Mouse (Mus musculus) heart, adult 18-20 months (tissue): ENCODE measurements around the gene Nol11. TPM values are rescaled to one million over a fixed set of nuclear protein-coding genes. Genes with fewer than 3 reads are reported as not detected.
A peak's percentile ranks its signal among the peaks of the same experiment; 100 is the strongest.

Experiments
- DNase-seq, 2 experiments: peaks; one replicate each; pipeline ENCODE4 v3.0.0; 2021 to 2022; ENCODE audit warnings: mixed read lengths in 1 of 2
- long read RNA-seq, 2 experiments: library from polyadenylated mRNA; stranded (forward); transcript quantifications; one replicate each; pipeline ENCODE4 v2.0.0; 2021
- total RNA-seq, 2 experiments: library from RNA; stranded (reverse); gene quantifications; 2 replicates each; pipeline ENCODE4 v1.2.3; 2021

The Nol11 gene
- total RNA-seq, result 10 to 100 TPM; 17.8 to 18.5 TPM
- long read RNA-seq, experiment 1, transcript Nol11-201 (18 exons, 3,158 nt), result major isoform, 32 of 40 reads
- long read RNA-seq, experiment 1, partial matches to known transcripts, result 5 of 40 reads
- long read RNA-seq, experiment 1, other reads (novel, unspliced or antisense), result 3 of 40 reads
- long read RNA-seq, experiment 2, transcript Nol11-201 (18 exons, 3,158 nt), result major isoform, 14 of 19 reads
- long read RNA-seq, experiment 2, partial matches to known transcripts, result 1 of 19 reads
- long read RNA-seq, experiment 2, other reads (novel, unspliced or antisense), result 4 of 19 reads

DNA sequence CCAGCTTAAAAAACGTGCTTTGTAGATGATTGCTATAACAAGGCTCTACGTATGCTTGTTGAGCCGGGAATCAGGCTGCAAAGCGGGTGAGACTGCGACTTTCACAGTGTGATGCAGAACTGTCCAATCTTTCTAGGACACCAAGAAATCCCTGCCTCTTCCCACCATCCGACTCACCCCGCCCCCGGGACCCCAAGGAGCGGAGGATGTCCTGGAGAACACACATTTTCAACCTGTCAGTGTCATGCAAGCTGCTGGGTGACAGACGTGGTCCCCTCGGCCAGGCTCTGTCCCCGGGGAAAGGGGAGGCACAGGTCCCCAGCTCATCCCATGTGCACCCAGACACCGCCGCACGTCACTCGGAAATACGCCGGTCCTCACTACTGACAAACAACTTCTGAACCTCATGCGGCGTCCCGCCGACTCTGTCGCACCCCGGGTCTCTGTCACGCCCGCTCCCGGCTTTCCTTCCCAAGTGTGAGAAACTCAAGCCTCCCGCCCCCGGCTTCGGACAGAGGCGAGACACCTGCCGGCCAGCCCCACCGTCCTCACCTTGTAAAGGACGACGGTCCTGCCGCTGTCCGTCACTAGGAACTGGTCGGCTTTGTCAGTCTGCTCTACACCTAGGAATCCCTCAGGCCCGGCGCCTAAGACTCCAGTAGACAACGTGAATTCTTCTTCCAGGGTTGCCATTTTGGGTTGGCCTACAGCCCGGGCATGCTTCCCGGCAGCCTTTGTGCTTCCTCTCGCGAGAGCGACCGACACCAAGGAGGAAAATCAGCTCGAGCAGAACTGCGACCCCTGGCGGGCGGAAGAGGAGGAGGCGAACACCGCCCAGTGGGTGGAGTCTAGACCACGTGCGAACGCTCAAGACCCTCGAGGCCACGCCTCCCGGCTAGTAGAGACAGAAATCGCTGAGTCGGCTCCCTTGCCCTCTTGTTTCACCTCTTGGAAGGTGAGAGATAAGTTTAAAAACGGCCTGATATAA lies at the start of gene Nol11:
Nol11 (minus strand) TSS at position 817 of the 988 bp plus-strand sequence.
- DNase-seq, result peak; percentile 98 to 99

- no peak for DNase-seq
Measured at GRCm38 (mm10) chr11:107238506-107238905, 49.3 kb upstream of the Nol11 start.

DNA sequence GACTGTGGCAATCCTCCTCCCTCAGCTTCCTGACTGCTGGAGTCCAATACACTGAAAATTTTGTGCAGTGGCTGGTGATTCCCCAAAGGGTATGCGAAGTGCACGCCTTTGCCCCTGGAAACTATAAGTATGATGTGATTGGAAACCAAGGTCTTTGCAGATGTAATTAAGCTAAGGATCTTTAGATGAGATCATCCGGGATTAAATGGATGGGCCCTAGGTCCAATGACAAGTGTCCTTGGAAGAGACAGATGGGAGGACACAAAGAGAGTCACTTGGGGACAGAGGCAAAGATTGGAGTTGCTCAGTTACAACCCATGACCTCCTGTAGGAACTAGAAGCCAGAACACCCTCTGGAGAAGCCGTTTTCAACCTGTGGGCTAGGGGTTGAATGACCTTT lies 48.4 kb upstream of the Nol11 start:
- no peak for DNase-seq

DNA sequence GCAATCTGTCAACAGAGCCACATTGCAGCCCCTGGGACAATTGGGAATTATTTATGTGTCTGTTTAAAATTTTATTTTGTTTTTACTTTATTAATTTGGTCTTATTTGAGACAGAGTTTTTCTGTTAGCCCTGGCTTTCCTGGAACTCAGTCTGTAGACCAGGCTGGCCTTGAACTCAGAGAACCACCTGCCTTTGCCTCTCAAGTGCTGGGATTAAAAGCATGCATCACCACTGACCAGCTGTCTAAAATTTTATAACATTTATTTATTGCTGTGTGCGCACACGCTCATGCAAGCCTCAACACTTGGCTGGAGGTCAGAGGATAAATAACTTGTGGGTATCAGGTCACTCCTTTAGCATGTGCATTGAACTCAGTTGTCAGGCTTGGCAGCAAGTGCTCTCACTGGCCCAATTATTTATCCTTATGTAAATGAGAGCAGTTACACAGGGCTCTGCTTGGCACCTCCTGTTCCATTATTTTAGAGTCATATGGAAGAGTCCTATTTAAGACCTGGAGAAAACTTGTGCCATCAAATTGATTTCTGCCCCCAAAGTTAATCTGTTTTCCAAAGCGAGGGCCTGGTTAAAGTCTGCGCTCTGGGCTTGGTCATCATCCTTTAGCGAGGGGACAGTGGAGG lies 44.2 kb upstream of the Nol11 start:
- DNase-seq, result no peak

DNA sequence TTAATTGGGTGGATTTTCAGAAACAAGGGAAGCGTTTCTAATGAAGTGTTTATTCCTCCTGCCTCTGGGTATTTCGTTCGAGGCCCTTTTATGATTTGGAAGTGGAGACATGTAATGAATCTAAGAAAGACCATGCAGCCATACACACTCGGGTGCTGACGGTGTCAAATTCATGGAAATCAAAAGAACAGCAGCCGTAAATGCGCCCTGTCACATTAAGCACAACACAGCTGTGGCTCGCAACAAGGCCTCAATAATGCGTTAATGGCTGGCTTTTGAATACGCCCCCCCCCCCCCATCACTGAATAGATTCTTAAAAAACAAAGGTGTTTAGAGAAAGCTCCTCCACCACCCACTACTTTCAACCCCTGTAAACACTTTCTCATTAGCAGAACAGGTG lies 40.9 kb upstream of the Nol11 start:
- DNase-seq, result no peak

GRCm38 (mm10) chr11:107226431-107226830 lies 37.2 kb upstream of the Nol11 start:
- no peak for DNase-seq

GRCm38 (mm10) chr11:107226013-107226412 lies 36.8 kb upstream of the Nol11 start:
- DNase-seq, result peak; percentile 71 to 74

DNA sequence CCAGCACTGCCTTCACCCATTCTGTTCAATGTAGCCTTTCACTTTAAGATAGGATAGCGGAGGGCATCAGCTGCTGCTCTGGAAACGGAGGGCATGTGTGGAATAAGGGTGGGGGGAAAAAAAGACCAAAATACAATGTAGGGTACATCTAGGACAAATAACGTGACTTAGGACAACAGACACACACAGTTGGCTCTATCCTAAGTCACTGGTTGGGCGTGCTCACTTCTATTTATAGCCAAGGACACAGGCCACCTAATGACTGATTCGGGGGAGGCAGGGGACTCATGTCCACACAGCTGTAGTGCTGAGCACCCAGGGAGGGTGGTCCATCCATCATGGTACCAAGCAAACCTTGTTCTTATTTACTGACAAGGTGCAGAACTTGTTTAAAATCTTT lies 36.1 kb upstream of the Nol11 start:
- peak; percentile 64 to 73 for DNase-seq

DNA sequence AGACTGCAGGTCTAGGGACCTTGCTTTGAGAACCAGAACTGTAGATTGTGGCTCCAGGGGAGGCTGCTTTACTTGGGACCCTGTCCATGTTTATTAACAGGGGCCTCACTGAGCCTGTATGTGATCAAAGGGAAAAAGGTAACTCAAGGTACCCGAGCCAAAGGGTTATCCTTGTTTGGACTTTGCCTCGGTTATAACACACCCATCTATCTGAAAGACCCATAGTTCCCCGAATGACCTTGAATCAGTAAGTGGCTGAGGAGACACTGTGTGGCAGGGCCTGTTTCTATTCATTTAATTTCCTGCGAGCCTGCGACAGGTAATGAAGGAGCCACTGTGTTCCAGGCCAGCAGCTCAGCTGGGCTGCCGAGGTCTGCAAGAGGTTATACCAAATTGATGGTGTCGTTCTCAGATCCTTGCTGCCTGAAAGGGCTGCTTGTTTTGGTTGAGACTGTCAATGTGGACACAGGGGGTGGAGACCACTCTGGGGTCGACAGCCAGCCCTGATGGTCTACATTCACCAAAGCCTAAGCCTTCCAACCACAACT lies 34.6 kb upstream of the Nol11 start:
- no peak for DNase-seq

GRCm38 (mm10) chr11:107223169-107223561 lies 34.0 kb upstream of the Nol11 start:
- DNase-seq, result no peak

- no peak for DNase-seq
Measured at GRCm38 (mm10) chr11:107222531-107223168, 33.5 kb upstream of the Nol11 start.

DNA sequence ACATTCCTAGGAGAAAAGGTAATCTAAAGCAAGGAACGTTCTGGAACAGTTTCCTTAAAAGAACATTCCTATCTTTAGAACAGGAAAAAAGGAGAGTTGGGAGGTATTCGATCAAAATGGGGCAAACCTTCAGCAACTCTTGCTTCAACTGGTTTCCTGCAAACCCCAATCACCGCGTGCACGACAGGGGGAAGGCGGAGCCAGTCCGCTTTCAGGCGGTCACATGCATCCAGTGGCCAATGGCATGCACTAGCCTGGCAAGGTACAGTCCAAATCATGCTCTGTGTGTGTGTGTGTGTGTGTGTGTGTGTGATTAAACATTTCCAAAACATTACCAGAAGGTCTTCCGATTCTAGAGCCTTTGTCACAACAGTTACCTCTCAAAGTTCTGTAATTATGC lies 25.9 kb upstream of the Nol11 start:
- DNase-seq, result no peak

DNA sequence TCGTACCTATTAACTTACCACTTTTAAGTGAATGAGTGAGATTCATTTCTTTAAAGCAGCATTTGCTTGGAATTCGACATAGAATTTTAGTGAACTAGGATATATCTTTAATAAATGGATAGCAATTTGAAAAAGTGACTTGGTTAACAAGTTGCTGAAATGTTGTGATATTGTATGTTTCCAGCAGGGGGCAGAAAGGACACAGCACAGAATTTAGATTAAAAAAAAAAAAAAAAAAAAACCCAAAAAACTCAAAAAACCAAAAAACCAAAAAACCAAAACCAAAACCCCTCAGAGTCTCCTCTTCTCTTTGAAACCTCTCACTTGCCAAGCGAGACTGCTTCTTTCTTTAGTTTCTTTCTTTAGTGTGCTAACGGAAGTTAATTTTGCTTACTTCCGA lies 24.6 kb upstream of the Nol11 start:
- DNase-seq, result peak in 1 of 2 experiments; percentile 35

DNA sequence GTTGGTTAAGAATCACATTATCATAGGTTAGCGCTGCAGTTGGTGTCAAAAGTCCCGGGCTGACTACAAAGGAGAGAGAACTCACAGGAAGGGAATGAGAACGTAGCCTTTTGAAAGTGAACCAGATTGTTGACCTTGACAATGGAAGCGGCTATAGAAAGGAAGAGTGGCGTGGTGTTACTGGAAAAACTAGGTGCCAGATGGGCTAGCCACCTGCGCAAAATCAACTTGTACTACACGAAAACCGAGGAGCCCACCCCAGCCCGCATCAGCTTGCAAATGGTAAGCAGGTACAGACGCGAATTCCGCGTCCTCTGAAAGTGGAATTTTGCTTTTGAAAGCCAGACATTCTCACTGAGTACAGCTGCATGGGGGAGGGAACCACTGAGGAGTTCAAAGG lies 20.6 kb upstream of the Nol11 start:
- DNase-seq, result no peak

- DNase-seq, result peak; percentile 55 to 59
Measured at GRCm38 (mm10) chr11:107201773-107202172, 12.6 kb upstream of the Nol11 start.

- DNase-seq, result no peak
Measured at GRCm38 (mm10) chr11:107199281-107199680, 10.1 kb upstream of the Nol11 start.

- DNase-seq, result peak; percentile 20 to 54
Measured at GRCm38 (mm10) chr11:107195334-107195733, 6.2 kb upstream of the Nol11 start.

GRCm38 (mm10) chr11:107190376-107190775 lies 1.2 kb upstream of the Nol11 start:
- peak; percentile 45 to 53 for DNase-seq

DNA sequence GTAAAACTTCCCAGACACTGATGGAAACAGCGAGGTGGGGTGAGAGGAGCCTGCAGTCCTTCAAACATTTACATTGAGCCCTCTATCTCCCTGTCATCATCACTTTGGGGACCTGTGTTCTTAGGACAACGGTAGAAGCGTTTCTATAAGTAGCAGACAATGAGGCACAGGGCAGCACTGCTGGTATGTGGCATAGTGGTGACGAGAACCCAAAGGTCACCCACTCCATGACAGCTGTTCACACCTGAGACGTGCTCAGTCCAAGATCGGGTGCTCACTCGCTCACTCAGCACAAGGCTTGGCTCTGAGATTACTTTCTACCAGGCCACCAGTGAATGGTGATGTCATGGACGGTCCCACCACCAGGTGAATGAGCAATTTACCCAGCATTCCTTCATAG lies 5.4 kb downstream of the Nol11 start:
- DNase-seq, result no peak

- no peak for DNase-seq
Measured at GRCm38 (mm10) chr11:107161215-107161614, 28.0 kb downstream of the Nol11 start.

DNA sequence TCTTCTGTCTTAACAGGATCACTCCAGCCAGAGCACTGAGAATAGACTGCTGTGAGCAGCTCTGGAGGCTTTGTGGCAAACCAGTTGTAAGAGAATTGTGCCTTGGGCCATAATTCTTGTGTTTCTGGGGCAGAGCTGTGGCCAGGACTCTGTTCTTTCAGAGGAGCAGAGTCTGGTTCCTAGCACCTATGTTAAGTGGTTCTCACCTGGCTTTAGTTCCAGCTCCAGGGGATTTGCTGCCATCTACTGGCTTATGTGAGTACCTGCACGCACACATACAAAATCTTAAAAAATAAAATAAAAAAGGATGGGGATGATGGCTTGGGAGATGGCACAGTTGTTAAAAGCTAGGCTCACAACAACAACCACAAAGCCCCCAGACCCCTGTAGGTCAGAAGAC lies 30.1 kb downstream of the Nol11 start:
- DNase-seq, result peak in 1 of 2 experiments; percentile 13
